Mouse (Mus musculus): ENCODE measurements around the gene Siah1b. TPM values are rescaled to one million over a fixed set of nuclear protein-coding genes. Genes with fewer than 3 reads are reported as not detected.

Siah1b gene
- total RNA-seq (2014; rRNA removed; ENCODE audit: low replicate concordance): 8.3 and 14.2 TPM in 2 replicates
- 10.3 and 10.5 TPM in 2 replicates for polyA plus RNA-seq (2015; fragmentation: Nextera tagmentation; extraction: Ambion mirVana)

GRCm38 (mm10) chrX:164076040-164076775 is at the start of gene Siah1b:
Siah1b (minus strand) TSS chrX:164076493.
- peak; percentile 92 for DNase-seq (ENCODE audit: low spot score)
- no peaks in the 10 kb centered on the region for H3K36me3 ChIP-seq (replicated peaks; ENCODE audit: control insufficient read depth, insufficient read depth, low read length)
- H3K4me2 ChIP-seq (ENCODE audit: low read depth, low read length): peak within 1 kb of the TSS; percentile 77
- TF ChIP-seq EP300 (IDR thresholded peaks at IDR 0.05; ENCODE audit: low read depth) (no peak), CTCF (IDR thresholded peaks at IDR 0.05; ENCODE audit: low read depth) (no peak)
- no peaks in the 10 kb centered on the region for H3K9me3 ChIP-seq (replicated peaks; ENCODE audit: control insufficient read depth, low read length)
- ATAC-seq (ENCODE audit: insufficient read depth, low read depth): peak; percentile 98
- no peaks in the 10 kb centered on the region for H3K27me3 ChIP-seq (ENCODE audit: control insufficient read depth, insufficient read depth, low read length)
- H3K4me3 ChIP-seq (ENCODE audit: low read depth, low read length): peak within 1 kb of the TSS; percentile 52
- peak within 1 kb of the TSS; percentile 76 for H3K27ac ChIP-seq (ENCODE audit: low read depth)
- H3K4me1 ChIP-seq (ENCODE audit: control insufficient read depth, insufficient read depth): no peaks in the 10 kb centered on the region
- WGBS: 24% methylated on average over 46 of the region's 54 CpGs
- peak within 1 kb of the TSS; percentile 46 for H3K9ac ChIP-seq (replicated peaks; ENCODE audit: low read depth, low read length)

DNA sequence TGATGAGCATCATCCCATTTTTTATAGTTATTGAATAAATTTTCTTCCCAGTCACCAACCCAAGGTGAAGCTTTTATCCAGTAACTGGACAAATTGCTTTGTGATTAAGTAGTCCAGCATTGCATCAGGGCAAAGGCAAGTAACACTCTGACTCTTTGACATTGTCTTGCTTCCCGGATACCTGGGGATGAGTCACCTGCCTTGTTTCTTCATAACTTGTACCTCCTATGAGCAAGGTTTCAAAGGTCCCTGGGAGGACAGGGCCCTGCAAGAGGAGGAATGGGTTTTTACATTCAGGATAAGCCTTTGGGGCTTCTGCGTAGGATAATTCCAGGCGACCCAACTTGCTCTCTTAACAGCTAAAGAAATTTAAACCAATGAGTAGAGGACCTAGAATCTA is 47.6 kb upstream of the Siah1b start:
- Histone ChIP-seq H3K27me3 (ENCODE audit: control insufficient read depth, insufficient read depth, low read length) (no peaks in the 10 kb centered on the region), H3K27ac (ENCODE audit: low read depth) (no peak overlapping the region), H3K4me2 (ENCODE audit: low read depth, low read length) (no peak overlapping the region), H3K36me3 (replicated peaks; ENCODE audit: control insufficient read depth, insufficient read depth, low read length) (no peaks in the 10 kb centered on the region), H3K9ac (replicated peaks; ENCODE audit: low read depth, low read length) (no peak overlapping the region), H3K4me3 (ENCODE audit: low read depth, low read length) (no peak overlapping the region), H3K4me1 (ENCODE audit: control insufficient read depth, insufficient read depth) (no peaks in the 10 kb centered on the region), H3K9me3 (replicated peaks; ENCODE audit: control insufficient read depth, low read length) (no peaks in the 10 kb centered on the region)
- ATAC-seq (ENCODE audit: insufficient read depth, low read depth) (no peak), DNase-seq (ENCODE audit: low spot score) (no peak)
- TF ChIP-seq CTCF (IDR thresholded peaks at IDR 0.05; ENCODE audit: low read depth): no peak
- no peak for TF ChIP-seq EP300 (IDR thresholded peaks at IDR 0.05; ENCODE audit: low read depth)
- 82% methylated on average over 3 of the region's 3 CpGs for WGBS

GRCm38 (mm10) chrX:164113744-164114143 is 37.5 kb upstream of the Siah1b start:
- 63% methylated on average over 6 of the region's 6 CpGs for WGBS
- ATAC-seq (ENCODE audit: insufficient read depth, low read depth) (no peak), DNase-seq (ENCODE audit: low spot score) (no peak)
- TF ChIP-seq CTCF (IDR thresholded peaks at IDR 0.05; ENCODE audit: low read depth) (no peak), EP300 (IDR thresholded peaks at IDR 0.05; ENCODE audit: low read depth) (no peak)
- H3K27me3 ChIP-seq (ENCODE audit: control insufficient read depth, insufficient read depth, low read length): no peaks in the 10 kb centered on the region
- H3K27ac ChIP-seq (ENCODE audit: low read depth): no peak overlapping the region
- no peaks in the 10 kb centered on the region for H3K36me3 ChIP-seq (replicated peaks; ENCODE audit: control insufficient read depth, insufficient read depth, low read length)
- no peak overlapping the region for H3K9ac ChIP-seq (replicated peaks; ENCODE audit: low read depth, low read length)
- no peak overlapping the region for H3K4me2 ChIP-seq (ENCODE audit: low read depth, low read length)
- H3K4me3 ChIP-seq (ENCODE audit: low read depth, low read length): no peak overlapping the region
- no peaks in the 10 kb centered on the region for H3K4me1 ChIP-seq (ENCODE audit: control insufficient read depth, insufficient read depth)
- H3K9me3 ChIP-seq (replicated peaks; ENCODE audit: control insufficient read depth, low read length): no peaks in the 10 kb centered on the region

- no peak for TF ChIP-seq CTCF (IDR thresholded peaks at IDR 0.05; ENCODE audit: low read depth)
- no peak for TF ChIP-seq EP300 (IDR thresholded peaks at IDR 0.05; ENCODE audit: low read depth)
- ATAC-seq (ENCODE audit: insufficient read depth, low read depth): no peak
- Histone ChIP-seq H3K9ac (replicated peaks; ENCODE audit: low read depth, low read length) (no peak overlapping the region), H3K4me2 (ENCODE audit: low read depth, low read length) (no peak overlapping the region), H3K27me3 (ENCODE audit: control insufficient read depth, insufficient read depth, low read length) (no peaks in the 10 kb centered on the region), H3K27ac (ENCODE audit: low read depth) (no peak overlapping the region), H3K4me3 (ENCODE audit: low read depth, low read length) (no peak overlapping the region), H3K4me1 (ENCODE audit: control insufficient read depth, insufficient read depth) (no peaks in the 10 kb centered on the region), H3K36me3 (replicated peaks; ENCODE audit: control insufficient read depth, insufficient read depth, low read length) (no peaks in the 10 kb centered on the region), H3K9me3 (replicated peaks; ENCODE audit: control insufficient read depth, low read length) (no peaks in the 10 kb centered on the region)
- no peak for DNase-seq (ENCODE audit: low spot score)
- 53% methylated on average over 3 of the region's 3 CpGs for WGBS
Measured at GRCm38 (mm10) chrX:164111146-164111545, 34.9 kb upstream of the Siah1b start.

- Histone ChIP-seq H3K27ac (ENCODE audit: low read depth) (no peak overlapping the region), H3K4me3 (ENCODE audit: low read depth, low read length) (no peak overlapping the region), H3K36me3 (replicated peaks; ENCODE audit: control insufficient read depth, insufficient read depth, low read length) (no peaks in the 10 kb centered on the region), H3K4me1 (ENCODE audit: control insufficient read depth, insufficient read depth) (no peaks in the 10 kb centered on the region), H3K27me3 (ENCODE audit: control insufficient read depth, insufficient read depth, low read length) (no peaks in the 10 kb centered on the region), H3K4me2 (ENCODE audit: low read depth, low read length) (no peak overlapping the region), H3K9me3 (replicated peaks; ENCODE audit: control insufficient read depth, low read length) (no peaks in the 10 kb centered on the region), H3K9ac (replicated peaks; ENCODE audit: low read depth, low read length) (no peak overlapping the region)
- ATAC-seq (ENCODE audit: insufficient read depth, low read depth) (no peak), DNase-seq (ENCODE audit: low spot score) (no peak)
- no peak for TF ChIP-seq CTCF (IDR thresholded peaks at IDR 0.05; ENCODE audit: low read depth)
- TF ChIP-seq EP300 (IDR thresholded peaks at IDR 0.05; ENCODE audit: low read depth): no peak
- 53% methylated on average over 6 of the region's 6 CpGs for WGBS
Measured at GRCm38 (mm10) chrX:164102656-164103055, 26.4 kb upstream of the Siah1b start.

DNA sequence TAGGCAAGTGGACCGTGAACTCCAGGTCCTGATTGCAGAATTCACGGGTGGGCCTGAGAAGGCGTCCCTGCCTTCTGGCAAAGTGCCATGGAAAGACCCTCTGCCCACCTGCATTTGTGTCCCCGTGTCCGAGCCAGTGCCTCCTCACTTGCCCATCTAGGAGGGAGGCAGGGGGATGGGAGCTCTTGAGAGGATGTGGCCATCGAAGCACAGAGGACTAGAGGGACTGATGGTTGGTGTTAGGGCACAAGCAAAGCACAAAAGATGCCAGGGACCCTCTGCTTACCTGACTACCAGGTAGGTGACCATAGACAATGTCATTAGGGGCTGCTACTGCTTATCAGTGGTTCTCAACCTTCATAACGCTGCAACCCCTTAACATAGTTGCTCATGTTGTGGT is 25.9 kb upstream of the Siah1b start:
- no peak for ATAC-seq (ENCODE audit: insufficient read depth, low read depth)
- Histone ChIP-seq H3K4me3 (ENCODE audit: low read depth, low read length) (no peak overlapping the region), H3K9me3 (replicated peaks; ENCODE audit: control insufficient read depth, low read length) (no peaks in the 10 kb centered on the region), H3K9ac (replicated peaks; ENCODE audit: low read depth, low read length) (no peak overlapping the region), H3K27ac (ENCODE audit: low read depth) (no peak overlapping the region), H3K36me3 (replicated peaks; ENCODE audit: control insufficient read depth, insufficient read depth, low read length) (no peaks in the 10 kb centered on the region), H3K4me1 (ENCODE audit: control insufficient read depth, insufficient read depth) (no peaks in the 10 kb centered on the region), H3K4me2 (ENCODE audit: low read depth, low read length) (no peak overlapping the region), H3K27me3 (ENCODE audit: control insufficient read depth, insufficient read depth, low read length) (no peaks in the 10 kb centered on the region)
- 70% methylated on average over 7 of the region's 7 CpGs for WGBS
- DNase-seq (ENCODE audit: low spot score): no peak
- no peak for TF ChIP-seq EP300 (IDR thresholded peaks at IDR 0.05; ENCODE audit: low read depth)
- no peak for TF ChIP-seq CTCF (IDR thresholded peaks at IDR 0.05; ENCODE audit: low read depth)

All from heart, postnatal 0 days (tissue).